Mouse (Mus musculus) CH12.LX (cell line): ENCODE measurements around the gene Gm37240.

Source experiments
- CTCF ChIP-seq, 2 experiments: IDR thresholded peaks in 1 of 2; conservative IDR thresholded peaks in 1 of 2; 2 replicates each; pipeline ENCODE4 v1.5.1; 2011 to 2012; ENCODE audit warnings: low read depth in 2 of 2, low read length in 2 of 2, improper control_type of control experiment in 1 of 2, inconsistent platforms in 1 of 2, mild to moderate bottlenecking in 1 of 2, moderate library complexity in 1 of 2
- E2F4 ChIP-seq: IDR thresholded peaks from 2 replicates; pipeline ENCODE4 v1.6.1; 2011; ENCODE audit warnings: low read depth, low read length, improper control_type of control experiment; ENCODE audit not compliant: insufficient replicate concordance
- EP300 ChIP-seq: IDR thresholded peaks from 2 replicates; pipeline ENCODE4 v1.6.1; 2011; ENCODE audit warnings: low read length, improper control_type of control experiment
- ETS1 ChIP-seq: conservative IDR thresholded peaks from 2 replicates; pipeline ENCODE4 v1.6.1; 2012; ENCODE audit warnings: low read depth, mild to moderate bottlenecking, inconsistent platforms, low read length, improper control_type of control experiment, moderate library complexity
- GABPA ChIP-seq: IDR thresholded peaks from 2 replicates; pipeline ENCODE4 v1.6.1; 2012; ENCODE audit warnings: low read depth, low read length, improper control_type of control experiment, inconsistent platforms; ENCODE audit not compliant: insufficient replicate concordance
- IRF4 ChIP-seq: IDR thresholded peaks from 2 replicates; pipeline ENCODE4 v1.6.1; 2014; ENCODE audit warnings: low read depth, mild to moderate bottlenecking, inconsistent platforms, low read length, improper control_type of control experiment
- JUND ChIP-seq: conservative IDR thresholded peaks from 2 replicates; pipeline ENCODE4 v1.6.1; 2011; ENCODE audit warnings: low read depth, low read length, improper control_type of control experiment
- MEF2A ChIP-seq: IDR thresholded peaks from 2 replicates; pipeline ENCODE4 v1.6.1; 2014; ENCODE audit warnings: low read depth, mild to moderate bottlenecking, inconsistent platforms, low read length, improper control_type of control experiment, borderline replicate concordance
- NRF1 ChIP-seq: IDR thresholded peaks from 2 replicates; pipeline ENCODE4 v1.6.1; 2014; ENCODE audit warnings: low read depth, mild to moderate bottlenecking, inconsistent platforms, low read length, improper control_type of control experiment, moderate library complexity
- PAX5 ChIP-seq: IDR thresholded peaks from 2 replicates; pipeline ENCODE4 v1.6.1; 2012; ENCODE audit warnings: low read length, inconsistent platforms, mixed read lengths
- POLR2A ChIP-seq: IDR thresholded peaks from 2 replicates; pipeline ENCODE4 v1.6.1; 2011; ENCODE audit warnings: low read depth, mild to moderate bottlenecking, improper control_type of control experiment, low read length
- SMC3 ChIP-seq: IDR thresholded peaks from 2 replicates; pipeline ENCODE4 v1.6.1; 2011; ENCODE audit warnings: low read depth, low read length, improper control_type of control experiment

DNA sequence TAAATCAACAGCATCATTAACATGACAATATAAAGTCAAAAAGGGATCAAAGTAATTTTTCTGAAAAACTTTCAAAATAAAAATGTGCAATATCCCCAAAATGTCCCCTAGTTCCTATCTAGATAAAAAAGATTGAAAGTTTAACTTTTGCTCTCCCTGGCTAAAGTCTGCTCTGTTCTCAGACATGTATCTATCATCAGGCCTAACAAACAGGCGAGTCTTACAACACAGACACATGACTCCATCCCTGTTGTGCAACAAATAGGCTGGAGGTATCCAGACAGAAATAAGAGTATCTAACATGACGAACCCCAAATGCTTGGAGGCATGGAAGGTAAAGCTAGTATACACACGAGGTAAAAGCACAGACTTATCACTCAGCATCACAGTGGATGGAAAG lies 68.0 kb downstream of the Gm37240 start:
- TF ChIP-seq JUND, result no peak
- no peak for TF ChIP-seq POLR2A
- TF ChIP-seq EP300, result no peak
- TF ChIP-seq E2F4, result no peak
- no peak for TF ChIP-seq CTCF (conservative IDR thresholded peaks at IDR 0.05 in 1 of 2, IDR thresholded peaks at IDR 0.05 in 1 of 2; ENCODE audit: low read depth in 2 of 2, low read length in 2 of 2)
- no peak for TF ChIP-seq ETS1
- TF ChIP-seq NRF1, result no peak
- TF ChIP-seq GABPA, result no peak
- TF ChIP-seq IRF4, result no peak
- TF ChIP-seq SMC3, result no peak
- no peak for TF ChIP-seq PAX5
- no peak for TF ChIP-seq MEF2A
